Comparison of ENCODE assay signal across 8 mouse cellular contexts in genomic region chr10:81602741-81603151, GRCm38 (mm10). TPM values are rescaled to one million over a fixed set of nuclear protein-coding genes. Genes with fewer than 3 reads are reported as not detected.
DNase-seq lines count a peak whose midpoint lies in the region; ATAC-seq lines count a peak whose summit lies in the region.

No protein-coding gene starts in this region.

- no peaks in the 10 kb centered on the region for H3K27me3 ChIP-seq in forebrain, embryonic 14.5 days (replicated peaks; ENCODE audit: control insufficient read depth, insufficient read depth, low read length)
- H3K27me3 ChIP-seq in forebrain, embryonic 13.5 days = peaks cover 35% of the 10 kb centered on the region
- no peaks in the 10 kb centered on the region for H3K27me3 ChIP-seq in heart, embryonic 16.5 days (ENCODE audit: control insufficient read depth, insufficient read depth, low read length)
- H3K27me3 ChIP-seq in forebrain, embryonic 16.5 days (replicated peaks; ENCODE audit: control insufficient read depth, insufficient read depth, low read length) = peaks cover 10% of the 10 kb centered on the region; the same call in 1 of the 2 replicates

- peak; percentile 90 for DNase-seq in forebrain, embryonic 14.5 days (ENCODE audit: low spot score)
- peak; percentile 25 to 58 for DNase-seq in spleen, postnatal 36 days (ENCODE audit: low spot score in 2 of 2)
- no peak for DNase-seq in spleen, postnatal 4 days (ENCODE audit: low spot score in 2 of 2)

- no peak overlapping the region for H3K4me3 ChIP-seq in forebrain, embryonic 14.5 days (ENCODE audit: low read depth, low read length)
- H3K4me3 ChIP-seq in forebrain, embryonic 13.5 days = no peak overlapping the region
- H3K4me3 ChIP-seq in heart, embryonic 16.5 days (ENCODE audit: low read length) = no peak overlapping the region
- no peak overlapping the region for H3K4me3 ChIP-seq in forebrain, embryonic 16.5 days (replicated peaks; ENCODE audit: low read length)

- 20% methylated on average over 4 of the region's 4 CpGs for whole genome bisulfite sequencing in forebrain, embryonic 14.5 days
- 19% methylated on average over 4 of the region's 4 CpGs for WGBS in forebrain, embryonic 13.5 days
- 23% methylated on average over 4 of the region's 4 CpGs for WGBS in heart, embryonic 16.5 days
- WGBS in forebrain, embryonic 16.5 days = 20% methylated on average over 4 of the region's 4 CpGs

- no peak overlapping the region for H3K27ac ChIP-seq in forebrain, embryonic 14.5 days (ENCODE audit: low read depth, low read length)
- H3K27ac ChIP-seq in forebrain, embryonic 13.5 days = no peak overlapping the region
- H3K27ac ChIP-seq in heart, embryonic 16.5 days (ENCODE audit: low read length) = 0 out of 2 replicates have a peak overlapping the region, but pooled peaks have one; percentile 33
- H3K27ac ChIP-seq in forebrain, embryonic 16.5 days (ENCODE audit: low read length) = no peak overlapping the region

- ATAC-seq in forebrain, embryonic 14.5 days = no peak
- no peak for ATAC-seq in forebrain, embryonic 13.5 days
- no peak for ATAC-seq in heart, embryonic 16.5 days (replicated peaks; ENCODE audit: extremely low read depth, insufficient read depth, low FRiP score)
- peak; percentile 40 for ATAC-seq in megakaryocyte progenitor cell, adult 5-6 weeks (replicated peaks; ENCODE audit: poor library complexity)
- no peak for ATAC-seq in erythroid progenitor cell, adult 5-6 weeks (replicated peaks; ENCODE audit: low FRiP score, poor library complexity, severe bottlenecking)
- ATAC-seq in forebrain, embryonic 16.5 days = no peak

- H3K4me2 ChIP-seq in forebrain, embryonic 14.5 days (ENCODE audit: low read length) = no peak overlapping the region
- no peak overlapping the region for H3K4me2 ChIP-seq in forebrain, embryonic 13.5 days
- H3K4me2 ChIP-seq in heart, embryonic 16.5 days (ENCODE audit: low read depth, low read length) = no peak overlapping the region
- H3K4me2 ChIP-seq in forebrain, embryonic 16.5 days (ENCODE audit: low read length) = no peak overlapping the region

- H3K9ac ChIP-seq in forebrain, embryonic 14.5 days (ENCODE audit: low read length) = no peak overlapping the region
- no peak overlapping the region for H3K9ac ChIP-seq in forebrain, embryonic 13.5 days
- H3K9ac ChIP-seq in heart, embryonic 16.5 days (ENCODE audit: low read length) = no peak overlapping the region
- no peak overlapping the region for H3K9ac ChIP-seq in forebrain, embryonic 16.5 days (replicated peaks; ENCODE audit: low read depth, low read length)

- H3K36me3 ChIP-seq in forebrain, embryonic 14.5 days (ENCODE audit: control insufficient read depth, insufficient read depth, low read length) = no peaks in the 10 kb centered on the region
- no peaks in the 10 kb centered on the region for H3K36me3 ChIP-seq in forebrain, embryonic 13.5 days (ENCODE audit: poor library complexity, severe bottlenecking)
- no peaks in the 10 kb centered on the region for H3K36me3 ChIP-seq in heart, embryonic 16.5 days (ENCODE audit: control insufficient read depth, insufficient read depth)
- H3K36me3 ChIP-seq in forebrain, embryonic 16.5 days (ENCODE audit: control insufficient read depth, insufficient read depth) = no peaks in the 10 kb centered on the region

- no peaks in the 10 kb centered on the region for H3K9me3 ChIP-seq in forebrain, embryonic 14.5 days (replicated peaks; ENCODE audit: control insufficient read depth, low read length)
- no peaks in the 10 kb centered on the region for H3K9me3 ChIP-seq in forebrain, embryonic 13.5 days (replicated peaks)
- no peaks in the 10 kb centered on the region for H3K9me3 ChIP-seq in heart, embryonic 16.5 days (replicated peaks; ENCODE audit: control insufficient read depth, low read length)
- H3K9me3 ChIP-seq in forebrain, embryonic 16.5 days (ENCODE audit: control insufficient read depth, low read length) = no peaks in the 10 kb centered on the region

- H3K4me1 ChIP-seq in forebrain, embryonic 14.5 days (ENCODE audit: control insufficient read depth, insufficient read depth, low read length) = peaks cover 18% of the 10 kb centered on the region
- peaks cover 41% of the 10 kb centered on the region for H3K4me1 ChIP-seq in forebrain, embryonic 13.5 days
- H3K4me1 ChIP-seq in heart, embryonic 16.5 days (ENCODE audit: control insufficient read depth, insufficient read depth, low read length) = peaks cover 41% of the 10 kb centered on the region
- peaks cover 34% of the 10 kb centered on the region for H3K4me1 ChIP-seq in forebrain, embryonic 16.5 days (replicated peaks; ENCODE audit: control insufficient read depth, insufficient read depth, low read length)

RNA-seq across cellular contexts. Expression of gene Tle6, which starts 1.9 kb away (rescaled TPM):
- polyA plus RNA-seq in forebrain, embryonic 14.5 days (2014; fragmentation: Nextera tagmentation; extraction: Ambion mirVana) = 2.4 and 2.5 TPM in 2 replicates
- polyA plus RNA-seq in forebrain, embryonic 13.5 days (2015; fragmentation: Nextera tagmentation; extraction: Ambion mirVana) = 1.8 and 4.1 TPM in 2 replicates
- polyA plus RNA-seq in heart, embryonic 16.5 days (2015; fragmentation: Nextera tagmentation; extraction: Ambion mirVana) = 29.6 and 31.0 TPM in 2 replicates
- total RNA-seq in megakaryocyte progenitor cell, adult 5-6 weeks (2015) = 15.4 and 18.4 TPM in 2 replicates
- total RNA-seq in megakaryocyte progenitor cell, adult 5-6 weeks (2017) = 3.5 and 13.3 TPM in 2 replicates
- total RNA-seq in erythroid progenitor cell, adult 5-6 weeks (2015; ENCODE audit: low replicate concordance) = not detected in 2 replicates
- 4.1 TPM in 1 of 2 replicates, not detected in the other for total RNA-seq in erythroid progenitor cell, adult 5-6 weeks (2017; ENCODE audit: low replicate concordance)
- 3.5 and 3.7 TPM in 2 replicates for polyA plus RNA-seq in forebrain, embryonic 16.5 days (2015; fragmentation: Nextera tagmentation; extraction: Ambion mirVana)

RNA-seq across cellular contexts. Expression of gene BC025920, which starts 3.3 kb away (rescaled TPM):
- polyA plus RNA-seq in forebrain, embryonic 14.5 days (2014; fragmentation: Nextera tagmentation; extraction: Ambion mirVana) = 0.81 and 1.0 TPM in 2 replicates
- polyA plus RNA-seq in forebrain, embryonic 13.5 days (2015; fragmentation: Nextera tagmentation; extraction: Ambion mirVana) = 2.0 and 3.7 TPM in 2 replicates
- 1.2 TPM in 2 replicates for polyA plus RNA-seq in heart, embryonic 16.5 days (2015; fragmentation: Nextera tagmentation; extraction: Ambion mirVana)
- total RNA-seq in megakaryocyte progenitor cell, adult 5-6 weeks (2015) = 1.2 and 3.1 TPM in 2 replicates
- 1.2 and 2.2 TPM in 2 replicates for total RNA-seq in megakaryocyte progenitor cell, adult 5-6 weeks (2017)
- 2.2 TPM in 1 of 2 replicates, not detected in the other for total RNA-seq in erythroid progenitor cell, adult 5-6 weeks (2015; ENCODE audit: low replicate concordance)
- 1.7 and 2.4 TPM in 2 replicates for total RNA-seq in erythroid progenitor cell, adult 5-6 weeks (2017; ENCODE audit: low replicate concordance)
- 2.7 and 3.4 TPM in 2 replicates for polyA plus RNA-seq in forebrain, embryonic 16.5 days (2015; fragmentation: Nextera tagmentation; extraction: Ambion mirVana)

RNA-seq across cellular contexts. Expression of gene Sirt6, which starts 24.9 kb away (rescaled TPM):
- 46.0 and 47.4 TPM in 2 replicates for polyA plus RNA-seq in forebrain, embryonic 14.5 days (2014; fragmentation: Nextera tagmentation; extraction: Ambion mirVana)
- 56.6 and 65.3 TPM in 2 replicates for polyA plus RNA-seq in forebrain, embryonic 13.5 days (2015; fragmentation: Nextera tagmentation; extraction: Ambion mirVana)
- 22.9 and 26.0 TPM in 2 replicates for polyA plus RNA-seq in heart, embryonic 16.5 days (2015; fragmentation: Nextera tagmentation; extraction: Ambion mirVana)
- 8.3 and 9.5 TPM in 2 replicates for total RNA-seq in megakaryocyte progenitor cell, adult 5-6 weeks (2015)
- total RNA-seq in megakaryocyte progenitor cell, adult 5-6 weeks (2017) = 4.1 and 5.3 TPM in 2 replicates
- 5.4 and 7.2 TPM in 2 replicates for total RNA-seq in erythroid progenitor cell, adult 5-6 weeks (2015; ENCODE audit: low replicate concordance)
- total RNA-seq in erythroid progenitor cell, adult 5-6 weeks (2017; ENCODE audit: low replicate concordance) = 0.23 and 1.3 TPM in 2 replicates
- 51.4 and 55.1 TPM in 2 replicates for polyA plus RNA-seq in forebrain, embryonic 16.5 days (2015; fragmentation: Nextera tagmentation; extraction: Ambion mirVana)

RNA-seq across cellular contexts. Expression of gene Ankrd24, which starts 25.6 kb away (rescaled TPM):
- 5.2 and 6.3 TPM in 2 replicates for polyA plus RNA-seq in forebrain, embryonic 14.5 days (2014; fragmentation: Nextera tagmentation; extraction: Ambion mirVana)
- 6.4 and 6.9 TPM in 2 replicates for polyA plus RNA-seq in forebrain, embryonic 13.5 days (2015; fragmentation: Nextera tagmentation; extraction: Ambion mirVana)
- polyA plus RNA-seq in heart, embryonic 16.5 days (2015; fragmentation: Nextera tagmentation; extraction: Ambion mirVana) = 14.6 and 14.8 TPM in 2 replicates
- total RNA-seq in megakaryocyte progenitor cell, adult 5-6 weeks (2015) = 5.8 and 6.8 TPM in 2 replicates
- 7.0 and 8.9 TPM in 2 replicates for total RNA-seq in megakaryocyte progenitor cell, adult 5-6 weeks (2017)
- total RNA-seq in erythroid progenitor cell, adult 5-6 weeks (2015; ENCODE audit: low replicate concordance) = not detected in 2 replicates
- not detected in 2 replicates for total RNA-seq in erythroid progenitor cell, adult 5-6 weeks (2017; ENCODE audit: low replicate concordance)
- 13.8 and 16.5 TPM in 2 replicates for polyA plus RNA-seq in forebrain, embryonic 16.5 days (2015; fragmentation: Nextera tagmentation; extraction: Ambion mirVana)

RNA-seq across cellular contexts. Expression of gene Tle2, which starts 28.4 kb away (rescaled TPM):
- 12.0 and 17.2 TPM in 2 replicates for polyA plus RNA-seq in forebrain, embryonic 14.5 days (2014; fragmentation: Nextera tagmentation; extraction: Ambion mirVana)
- polyA plus RNA-seq in forebrain, embryonic 13.5 days (2015; fragmentation: Nextera tagmentation; extraction: Ambion mirVana) = 15.1 and 17.7 TPM in 2 replicates
- 19.5 and 24.5 TPM in 2 replicates for polyA plus RNA-seq in heart, embryonic 16.5 days (2015; fragmentation: Nextera tagmentation; extraction: Ambion mirVana)
- 0.95 and 1.5 TPM in 2 replicates for total RNA-seq in megakaryocyte progenitor cell, adult 5-6 weeks (2015)
- 0.08 and 3.5 TPM in 2 replicates for total RNA-seq in megakaryocyte progenitor cell, adult 5-6 weeks (2017)
- not detected in 2 replicates for total RNA-seq in erythroid progenitor cell, adult 5-6 weeks (2015; ENCODE audit: low replicate concordance)
- total RNA-seq in erythroid progenitor cell, adult 5-6 weeks (2017; ENCODE audit: low replicate concordance) = not detected in 2 replicates
- polyA plus RNA-seq in forebrain, embryonic 16.5 days (2015; fragmentation: Nextera tagmentation; extraction: Ambion mirVana) = 27.1 and 32.6 TPM in 2 replicates

Comparison
In these comparisons a context has a peak if more than half of its experiments do, and no peak if none do; other contexts are left out.
1. DNase-seq: peak in forebrain, embryonic 14.5 days (single experiment) and spleen, postnatal 36 days (2 of 2); none in spleen, postnatal 4 days (0 of 2).